Mouse (Mus musculus) kidney, postnatal 36 days (tissue): ENCODE data around the gene Myg1.

Source experiments
- DNase-seq, 2 experiments: peaks; one replicate each; pipeline ENCODE4 v3.0.0; 2021 to 2022; ENCODE audit warnings: mixed read lengths in 2 of 2

Myg1 gene

DNA sequence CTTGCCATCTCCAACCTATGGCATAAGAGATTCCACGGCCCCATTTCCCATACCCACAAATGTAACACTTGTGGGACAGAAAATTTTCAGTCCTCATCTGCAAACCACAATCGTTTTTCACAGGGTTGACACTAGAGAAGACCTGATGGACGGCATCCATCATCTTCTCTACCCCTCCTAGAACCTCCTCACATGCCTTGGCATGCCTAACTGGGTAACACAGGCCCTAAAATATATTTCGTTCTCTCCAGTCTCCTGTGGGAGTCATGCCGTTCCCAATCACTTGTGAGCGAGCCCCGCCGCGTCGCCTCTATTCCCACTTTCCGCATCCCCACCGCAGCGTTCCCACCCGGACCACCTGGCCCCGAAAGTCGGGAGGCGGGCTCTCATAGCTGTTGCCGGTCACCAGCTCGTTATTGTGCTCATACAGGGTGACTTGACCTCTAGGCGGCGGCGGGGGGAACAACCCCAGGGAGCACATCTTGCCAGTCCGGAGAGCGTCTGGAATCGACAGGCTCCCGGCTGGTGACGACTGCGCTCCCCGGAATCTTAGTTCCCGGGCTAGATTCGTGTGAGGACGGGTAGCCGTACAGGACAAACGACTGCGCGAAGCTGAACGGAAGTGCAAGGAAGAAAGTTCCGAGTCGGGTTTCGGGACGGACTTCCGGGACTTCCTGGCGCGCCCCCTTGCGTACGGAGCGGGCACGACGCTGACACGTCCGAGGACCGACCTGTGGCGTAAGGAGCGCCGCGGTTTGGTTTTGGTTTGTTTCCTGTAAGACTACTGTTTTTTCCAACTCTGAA is 18.8 kb downstream of the Myg1 start, which contains the start of gene Aaas:
Gene Aaas, minus strand, starts transcription at position 634 of the 804 bp plus-strand sequence.
- peak; percentile 96 to 97 for DNase-seq

- DNase-seq: no peak
Measured at GRCm38 (mm10) chr15:102350942-102351291, 19.4 kb downstream of the Myg1 start.

DNA sequence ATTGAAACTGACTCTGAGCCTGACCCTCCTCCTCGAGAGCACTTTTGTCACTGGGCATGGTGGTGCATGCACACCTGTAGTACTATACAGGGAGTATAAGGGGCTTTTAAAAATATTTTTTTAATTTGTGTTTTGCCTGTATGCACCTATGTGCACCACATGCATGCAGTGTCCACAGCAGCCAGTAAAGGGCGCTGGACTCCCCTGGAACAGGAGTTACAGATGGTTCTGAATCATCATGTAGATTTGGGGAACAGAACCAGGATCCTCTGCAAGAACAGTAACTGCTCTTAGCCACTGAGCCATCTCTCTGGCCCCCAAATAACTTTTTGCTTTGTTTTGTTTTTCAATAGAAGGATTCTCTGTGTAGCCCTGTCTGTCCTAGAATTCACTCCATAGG is 20.7 kb downstream of the Myg1 start:
- DNase-seq: peak in 1 of 2 experiments; percentile 53

DNA sequence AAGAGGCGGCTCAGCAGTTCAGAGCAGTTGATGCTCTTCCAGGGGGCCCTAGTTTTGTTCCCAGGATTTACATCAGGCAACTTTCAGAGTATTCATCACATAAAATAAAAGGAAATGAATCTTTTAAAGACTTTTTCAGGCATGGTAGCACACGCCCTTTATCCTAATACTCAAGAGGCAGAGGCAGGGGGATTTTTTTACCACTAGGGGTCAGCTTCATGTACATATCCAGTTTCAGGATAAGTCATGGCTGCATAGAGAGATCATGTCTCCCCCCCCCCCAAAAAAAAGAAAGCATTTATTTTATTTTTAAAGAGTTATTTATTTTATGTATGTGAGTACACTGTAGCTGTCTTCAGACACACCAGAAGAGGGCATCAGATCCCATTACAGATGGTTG is 22.5 kb downstream of the Myg1 start:
- no peak for DNase-seq

DNA sequence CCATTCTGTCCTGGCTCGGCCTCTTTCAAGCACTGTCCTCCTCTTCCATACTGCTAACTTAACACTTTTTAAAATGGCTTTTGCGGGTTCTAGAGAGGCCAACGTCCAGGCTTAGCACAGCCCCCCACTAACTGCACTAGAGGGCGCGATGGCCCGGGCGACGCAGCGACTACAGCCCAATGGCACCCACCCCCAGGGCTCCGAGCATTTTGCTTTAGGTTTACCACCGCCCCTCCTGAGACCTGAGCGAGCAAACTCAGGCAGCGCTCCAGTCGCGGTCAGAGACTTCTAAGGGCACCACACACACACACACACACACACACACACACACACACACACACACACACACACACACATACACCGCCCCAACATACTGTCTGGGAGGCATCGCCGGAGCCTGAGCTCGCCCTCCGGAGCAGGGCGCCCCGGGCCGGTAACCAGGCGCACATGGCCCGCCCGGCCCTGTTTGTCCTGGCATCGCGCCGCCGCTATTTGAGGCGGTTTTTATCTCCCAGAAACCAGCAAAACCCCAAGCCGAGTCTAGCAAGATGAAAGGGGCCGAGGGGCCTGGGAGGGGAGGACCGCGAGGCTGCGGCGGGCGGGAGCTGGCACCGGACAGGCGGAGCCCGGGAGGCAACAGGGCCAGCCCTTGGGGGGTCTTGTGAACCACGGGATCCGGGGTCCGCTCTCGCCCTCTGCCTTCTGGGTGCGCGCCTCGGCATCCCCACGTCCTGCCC is 23.8 kb downstream of the Myg1 start:
- peak; percentile 46 to 74 for DNase-seq

- peak; percentile 58 to 72 for DNase-seq
Measured at GRCm38 (mm10) chr15:102355871-102356441, 24.4 kb downstream of the Myg1 start.

DNA sequence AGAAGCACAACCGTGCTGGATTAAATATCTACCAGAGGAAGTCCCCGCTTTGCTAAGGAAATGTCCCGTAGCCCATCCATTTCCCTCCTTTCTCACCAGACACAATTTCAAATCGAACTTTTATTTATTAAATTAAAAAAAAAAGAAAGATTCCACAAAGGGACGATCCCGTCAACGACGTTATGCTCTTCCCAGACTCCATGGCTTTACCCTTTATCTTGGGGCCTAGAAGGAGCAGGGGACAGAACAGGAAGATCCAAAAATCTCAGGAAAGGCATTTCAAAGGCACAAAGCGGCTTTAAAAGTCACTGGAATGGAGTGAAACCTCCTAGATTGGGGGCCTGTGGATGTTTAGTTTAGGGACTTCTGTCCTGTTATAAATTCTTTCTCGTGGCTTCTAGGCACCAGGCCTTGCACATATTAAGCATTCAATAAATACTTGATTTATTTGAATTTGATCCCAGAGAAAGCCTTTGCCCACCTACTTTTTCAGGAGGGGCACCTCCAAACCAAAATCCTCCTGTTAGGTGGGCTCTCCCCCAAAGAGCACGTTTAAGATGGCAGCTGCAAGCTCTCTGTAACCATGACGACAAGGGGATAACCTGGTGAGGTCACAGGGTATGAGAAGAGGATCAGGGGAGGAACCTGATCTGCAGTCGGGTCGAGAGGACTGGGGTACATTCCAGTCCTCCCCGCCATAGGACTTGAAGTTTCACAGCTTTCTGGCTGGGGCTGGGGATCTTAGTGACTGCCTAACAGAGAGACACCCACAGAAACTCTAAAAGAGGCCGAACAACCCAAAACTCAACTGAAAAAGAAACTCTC is 25.2 kb downstream of the Myg1 start:
- no peak for DNase-seq

DNA sequence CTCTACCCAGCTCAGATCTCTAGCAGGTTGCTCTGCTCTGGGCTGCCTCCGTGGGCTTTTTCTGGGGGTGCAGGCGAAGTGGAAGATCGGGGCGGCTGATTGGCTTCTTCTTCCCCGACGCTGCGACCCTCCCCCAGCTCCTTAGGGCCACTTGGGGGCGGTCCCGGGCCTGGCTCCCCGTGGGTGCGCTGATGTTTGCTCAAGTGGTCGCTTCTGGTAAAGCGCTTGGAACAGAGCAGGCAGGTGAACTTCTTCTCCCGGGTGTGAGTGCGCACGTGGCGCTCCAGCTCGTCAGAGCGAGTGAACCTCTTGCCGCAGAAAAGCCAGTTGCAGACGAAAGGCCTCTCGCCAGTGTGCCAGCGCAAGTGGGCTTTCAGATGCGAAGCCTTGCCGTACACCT is 26.6 kb downstream of the Myg1 start:
- DNase-seq: peak in 1 of 2 experiments; percentile 29

- no peak for DNase-seq
Measured at GRCm38 (mm10) chr15:102358834-102359233, 27.3 kb downstream of the Myg1 start.

DNA sequence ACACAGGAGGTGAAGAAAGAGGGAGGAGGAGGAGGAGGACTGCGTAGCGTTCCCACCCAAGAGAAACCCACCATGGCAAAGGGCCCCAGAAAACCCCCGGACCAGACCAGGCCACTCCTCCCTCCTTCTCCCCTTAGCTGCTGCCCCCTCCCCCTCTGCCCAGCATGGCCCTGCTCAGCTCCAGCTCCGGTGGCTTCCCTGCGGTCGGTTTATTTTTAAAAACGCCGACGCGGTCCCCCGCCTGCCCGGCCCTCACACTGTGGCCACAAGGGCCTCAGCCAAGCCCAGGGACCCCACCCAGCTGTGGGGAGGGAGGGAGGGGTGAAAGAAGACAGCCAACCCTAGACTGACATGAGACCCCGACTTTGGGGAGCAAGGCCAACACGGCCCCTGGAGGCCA is 31.1 kb downstream of the Myg1 start:
- no peak for DNase-seq

DNA sequence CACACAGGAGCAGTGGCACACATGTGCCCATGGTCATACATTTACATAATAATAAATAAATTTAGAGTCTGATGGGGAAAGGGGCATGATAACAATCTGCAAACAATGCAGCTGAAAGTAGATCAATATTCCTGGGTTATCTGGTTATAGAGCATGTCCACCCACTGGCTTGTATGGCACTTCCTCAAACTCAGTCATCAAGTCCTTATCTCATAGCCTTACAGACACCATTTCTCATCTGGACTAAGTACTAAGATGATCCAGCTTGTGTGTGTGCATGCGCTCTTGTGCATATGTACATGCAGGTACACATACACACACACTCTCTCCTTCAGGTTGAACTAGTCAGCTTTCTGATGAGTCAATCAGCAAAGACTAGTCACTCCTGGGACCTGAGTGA is 33.2 kb downstream of the Myg1 start:
- no peak for DNase-seq

GRCm38 (mm10) chr15:102366238-102366637 is 34.7 kb downstream of the Myg1 start:
- DNase-seq: no peak

DNA sequence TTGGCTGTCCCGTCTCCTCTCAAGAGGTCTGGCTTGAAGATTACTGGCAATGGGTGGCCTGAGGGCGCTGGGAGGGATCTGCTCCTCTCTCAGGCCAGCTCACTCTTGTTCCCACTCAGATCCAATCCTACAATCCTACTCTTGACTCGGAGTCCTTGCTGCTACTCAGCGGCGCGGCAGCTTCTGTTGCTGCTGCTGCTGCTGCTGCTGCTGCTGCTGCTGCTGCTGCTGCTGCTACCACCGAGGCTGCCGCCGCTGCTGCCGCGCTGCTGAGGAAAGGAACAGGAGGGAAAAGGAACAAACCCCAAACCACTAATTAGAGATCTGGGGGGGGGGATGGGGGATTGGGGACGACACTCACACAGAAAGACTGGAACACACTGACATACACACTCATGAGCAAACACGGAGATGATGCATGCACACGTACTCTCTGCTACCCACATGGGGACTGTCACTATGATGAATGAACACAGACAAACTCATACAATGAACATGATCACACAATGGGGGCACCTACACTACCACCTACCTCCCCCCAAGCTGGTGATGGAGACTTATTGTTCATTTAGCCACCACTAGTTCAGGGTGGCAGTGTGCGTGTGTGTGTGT is 35.3 kb downstream of the Myg1 start, which contains the start of gene Sp7:
Gene Sp7, minus strand, starts transcription at position 450 of the 612 bp plus-strand sequence.
- DNase-seq: peak in 1 of 2 experiments; percentile 15

DNA sequence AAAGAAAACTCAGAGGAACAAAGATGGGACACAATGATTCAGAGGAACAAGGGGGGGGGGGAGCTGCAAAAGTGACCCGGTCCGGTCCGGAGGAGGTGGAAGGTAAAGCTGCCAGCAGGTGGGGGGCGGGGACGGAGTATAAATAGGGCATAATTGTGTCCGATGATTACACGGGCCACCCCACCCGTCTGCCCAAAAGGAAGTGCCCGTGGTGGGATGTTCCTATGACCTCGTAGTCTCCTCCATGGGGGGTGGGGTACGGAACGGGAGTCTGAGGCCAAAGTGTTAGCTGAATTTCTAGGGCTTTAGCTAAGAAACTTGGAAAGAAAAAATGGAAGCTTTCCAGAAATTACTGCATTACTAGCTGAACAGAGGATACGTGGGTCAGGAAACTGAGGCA is 38.5 kb downstream of the Myg1 start:
- DNase-seq: no peak

DNA sequence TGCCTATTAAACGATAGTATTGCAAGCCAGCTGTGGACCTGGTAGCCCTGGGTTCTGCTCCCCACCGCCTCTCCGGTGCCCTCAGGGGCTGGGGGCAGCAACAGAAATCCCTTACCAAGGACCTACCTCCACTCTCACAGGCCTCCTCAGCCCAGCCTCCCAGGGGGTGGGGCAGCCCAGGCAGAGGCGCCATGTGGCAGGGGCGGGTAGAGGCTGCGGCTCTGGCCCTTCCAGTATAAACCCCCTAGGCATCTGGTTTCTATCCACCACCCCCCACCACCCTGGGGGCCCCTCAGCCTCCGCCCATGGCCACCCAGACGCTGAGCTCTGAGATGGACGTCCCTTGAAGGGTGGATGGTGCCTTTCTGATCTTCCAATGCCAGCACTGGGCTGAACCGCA is 39.2 kb downstream of the Myg1 start:
- DNase-seq: no peak

- peak; percentile 44 to 78 for DNase-seq
Measured at GRCm38 (mm10) chr15:102376453-102377162, 45.1 kb downstream of the Myg1 start.

DNA sequence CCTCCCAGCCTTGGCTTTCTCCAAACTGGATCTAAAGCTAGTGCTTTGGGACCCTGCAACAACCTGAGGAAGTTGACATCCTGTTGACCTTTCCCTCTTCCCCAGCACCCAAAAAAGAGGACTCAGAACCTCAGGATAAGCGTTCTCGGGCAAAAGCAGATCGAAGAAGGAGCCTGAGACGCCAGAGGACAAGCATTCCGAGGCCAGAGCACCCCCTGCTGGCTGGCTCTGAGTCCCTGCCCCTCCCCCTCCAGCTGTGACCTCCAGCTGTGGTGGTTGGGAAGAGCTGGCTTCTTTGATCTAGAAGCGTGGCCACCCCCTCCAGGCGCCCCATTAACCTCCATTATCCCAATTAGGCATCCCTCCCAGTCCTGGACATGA is 45.6 kb downstream of the Myg1 start:
- peak; percentile 91 to 95 for DNase-seq

DNA sequence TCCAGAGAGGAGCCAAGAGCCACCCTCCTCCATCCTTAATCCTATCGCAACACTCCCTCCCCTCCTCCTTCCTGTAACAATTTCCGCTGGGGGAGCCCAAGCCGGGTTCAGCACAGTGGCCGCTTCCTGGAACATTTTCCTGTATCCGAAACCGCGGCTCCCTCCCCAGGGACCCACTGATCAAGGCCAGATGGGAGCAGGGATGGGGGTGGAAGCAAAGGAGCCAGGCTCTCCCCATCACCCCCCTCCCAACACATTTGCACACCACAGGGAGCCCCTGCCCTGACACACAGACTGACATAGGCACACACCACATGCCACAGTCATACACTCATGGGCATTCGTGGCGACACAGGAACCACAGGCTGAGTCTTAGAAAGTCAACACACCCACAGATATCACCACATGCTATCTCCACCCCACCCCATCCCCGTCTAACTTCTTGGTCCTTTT is 46.3 kb downstream of the Myg1 start:
- DNase-seq: peak; percentile 82 to 87

DNA sequence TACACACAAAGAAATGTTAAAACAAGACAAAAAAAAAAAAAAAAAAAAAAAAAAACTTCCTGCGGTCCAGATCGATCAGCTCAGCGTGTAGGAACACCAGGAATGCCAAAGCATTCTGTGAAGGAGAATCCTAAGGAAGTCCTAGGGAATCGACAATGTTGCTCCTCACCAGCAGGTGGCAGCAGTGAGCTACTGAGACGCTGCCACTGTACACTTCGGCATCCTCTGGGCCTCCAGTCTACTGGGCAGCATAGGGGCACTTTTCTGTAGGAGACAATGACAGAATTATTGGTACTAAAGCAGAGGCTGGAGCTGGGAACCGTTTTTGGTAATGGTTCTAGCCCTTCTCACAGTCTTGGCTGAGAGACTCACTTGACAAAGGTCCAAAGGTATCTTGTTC is 50.1 kb downstream of the Myg1 start:
- peak; percentile 86 to 94 for DNase-seq

- DNase-seq: no peak
Measured at GRCm38 (mm10) chr15:102383671-102384070, 52.2 kb downstream of the Myg1 start.

GRCm38 (mm10) chr15:102386640-102387039 is 55.1 kb downstream of the Myg1 start:
- DNase-seq: peak in 1 of 2 experiments; percentile 46
